Mouse (Mus musculus) activated CD4-positive, CD25-positive, alpha-beta regulatory T cell (primary cell): ENCODE data around the gene Mip. TPM values are rescaled to one million over a fixed set of nuclear protein-coding genes. Genes with fewer than 3 reads are reported as not detected.

Source experiments
- polyA plus RNA-seq, 2 experiments: library from polyadenylated mRNA; unstranded; fragments of 100-300 nt; shearing (Covaris generic); gene quantifications; one replicate each; pipeline ENCODE4 v1.2.1; 2017

Gene Mip
- polyA plus RNA-seq = not detected

DNA sequence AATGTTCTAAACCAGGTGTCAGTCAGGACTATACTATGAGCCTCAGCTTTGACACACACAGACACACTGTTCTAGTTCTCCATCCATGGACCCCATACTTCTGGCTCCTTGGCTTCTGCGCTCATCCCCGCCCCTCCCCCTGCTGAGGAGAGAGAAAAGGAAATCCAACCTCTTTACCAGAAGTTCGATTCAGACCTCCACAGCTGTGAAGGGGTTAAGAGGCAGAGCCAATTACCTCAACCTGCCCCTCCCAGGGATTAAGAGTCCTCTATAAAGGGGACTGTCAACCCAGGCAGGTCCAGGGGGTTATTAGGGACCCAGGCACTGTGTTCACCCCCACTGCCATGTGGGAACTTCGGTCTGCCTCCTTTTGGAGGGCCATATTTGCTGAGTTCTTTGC lies at the start of gene Mip:
Mip (plus strand) TSS at position 301 of the 400 bp plus-strand sequence.

DNA sequence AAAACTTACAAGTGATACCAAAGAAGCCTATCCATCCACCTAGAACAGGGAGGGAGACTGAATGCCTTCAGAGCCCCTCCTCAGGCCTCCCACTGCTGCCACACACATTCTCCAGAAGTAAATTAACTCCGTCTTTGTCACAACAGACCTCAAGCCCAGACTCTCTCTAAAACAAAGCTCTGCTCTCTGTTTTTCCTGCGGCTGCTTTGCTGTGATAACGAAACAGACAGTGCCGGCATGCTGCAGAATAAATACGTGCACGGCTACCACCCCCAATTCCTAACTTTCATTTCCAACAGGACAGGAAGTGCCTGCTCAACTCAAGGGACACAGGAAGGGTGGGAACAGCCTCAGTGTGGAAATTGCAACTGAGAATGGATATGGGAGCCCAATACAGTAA lies 45.6 kb upstream of the Mip start, which contains the start of gene Rbms2:
Rbms2 (minus strand) TSS at position 309 of the 400 bp plus-strand sequence.

DNA sequence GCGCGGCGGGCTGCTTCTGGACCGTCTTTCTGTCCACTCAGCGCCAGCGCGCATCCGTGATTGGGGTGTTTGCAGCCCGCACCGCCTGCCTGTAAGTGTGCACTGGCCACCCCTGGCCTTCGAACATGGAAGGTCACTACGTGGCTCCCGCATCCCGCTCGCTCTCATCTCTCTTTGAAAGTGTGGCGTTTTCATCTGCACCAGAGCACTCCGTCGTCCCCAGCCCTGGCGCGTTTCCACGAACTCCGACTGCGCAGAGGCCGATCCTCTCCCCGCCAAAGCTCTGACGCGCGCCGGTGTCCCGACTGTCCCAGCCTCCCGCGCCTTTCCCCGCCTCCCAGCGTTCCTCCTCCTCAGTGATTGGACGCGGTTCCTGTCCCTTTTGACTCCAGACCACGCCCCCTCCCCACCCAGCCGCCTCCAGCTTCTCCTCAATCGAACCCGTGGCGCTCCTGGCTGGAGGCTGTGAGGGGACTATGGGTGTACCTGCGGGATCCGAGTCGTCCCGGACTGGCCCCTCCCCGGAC lies 31.6 kb upstream of the Mip start, which contains the start of gene Gls2:
Gls2 (plus strand) TSS at position 434 of the 527 bp plus-strand sequence.

DNA sequence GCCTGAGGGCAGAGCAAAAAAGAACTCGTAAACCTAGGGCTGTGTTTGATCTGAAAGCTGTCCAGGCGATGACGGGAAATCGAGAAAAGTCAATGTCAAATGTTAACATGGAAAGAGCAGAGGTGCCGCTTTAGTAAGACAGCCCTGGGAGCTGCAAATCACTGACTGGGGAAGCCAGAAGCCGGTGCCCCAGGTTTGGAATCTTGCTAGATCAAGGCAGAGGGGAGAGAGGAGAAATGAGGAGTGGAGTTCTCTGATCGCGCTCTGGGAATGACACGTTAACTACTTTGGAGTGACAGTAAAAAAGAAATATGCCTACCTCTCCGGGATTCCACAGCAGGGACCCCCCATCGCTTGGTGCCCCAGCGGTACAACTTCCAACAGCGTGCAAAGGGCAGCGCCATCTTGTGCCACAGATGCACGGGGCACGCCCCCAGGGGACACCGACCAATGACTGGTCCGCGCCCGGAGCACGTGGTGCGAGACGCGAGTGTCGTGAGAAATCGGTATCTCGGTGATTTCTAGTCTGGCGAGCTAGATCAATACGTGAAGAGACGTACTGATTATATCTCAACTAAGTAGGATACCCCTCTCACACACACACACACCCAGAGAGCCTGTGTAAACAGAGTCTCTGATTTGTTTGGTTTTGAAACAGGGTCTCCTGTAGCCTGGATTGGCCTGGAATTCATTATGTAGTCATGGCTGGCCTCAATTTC lies 14.1 kb upstream of the Mip start, which contains the start of gene Spryd4:
Spryd4 (minus strand) TSS at position 418 of the 719 bp plus-strand sequence.

DNA sequence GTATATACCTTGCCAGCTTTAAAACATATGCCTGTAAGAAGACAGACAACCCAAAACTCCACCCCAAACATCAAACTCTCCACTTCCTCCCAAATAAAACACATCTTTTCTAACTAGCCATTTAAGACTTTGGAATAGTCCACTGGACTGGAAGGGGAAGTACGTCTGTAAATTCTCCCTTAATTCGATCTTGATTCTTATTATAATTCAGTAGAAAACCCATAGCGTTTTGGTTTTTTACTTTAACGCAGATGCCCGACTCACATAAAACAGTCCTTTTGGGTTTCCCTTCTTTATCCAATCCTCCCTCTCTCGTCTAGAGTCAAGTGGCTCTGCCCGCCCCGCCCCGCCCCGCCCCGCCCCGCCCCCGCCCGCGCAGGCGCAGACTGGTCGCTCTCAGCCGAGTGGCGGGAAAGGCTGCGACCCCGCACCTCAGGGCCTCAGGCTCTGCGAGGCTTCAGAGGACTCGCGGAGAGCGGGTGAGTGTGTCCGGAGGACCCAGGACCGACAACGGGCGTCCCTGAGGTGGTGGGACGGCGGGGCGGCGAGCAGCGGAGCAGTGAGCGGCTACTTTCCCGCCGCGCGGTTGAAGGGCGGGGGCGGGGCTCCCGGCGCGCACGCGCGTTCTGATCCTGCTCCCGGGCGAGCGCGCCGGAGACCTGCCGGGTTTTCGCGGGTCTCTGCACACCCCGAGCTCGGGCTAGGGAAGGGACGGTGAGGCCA lies 6.2 kb downstream of the Mip start, which contains the start of gene Timeless:
Timeless (plus strand) TSS at position 369 of the 723 bp plus-strand sequence.

DNA sequence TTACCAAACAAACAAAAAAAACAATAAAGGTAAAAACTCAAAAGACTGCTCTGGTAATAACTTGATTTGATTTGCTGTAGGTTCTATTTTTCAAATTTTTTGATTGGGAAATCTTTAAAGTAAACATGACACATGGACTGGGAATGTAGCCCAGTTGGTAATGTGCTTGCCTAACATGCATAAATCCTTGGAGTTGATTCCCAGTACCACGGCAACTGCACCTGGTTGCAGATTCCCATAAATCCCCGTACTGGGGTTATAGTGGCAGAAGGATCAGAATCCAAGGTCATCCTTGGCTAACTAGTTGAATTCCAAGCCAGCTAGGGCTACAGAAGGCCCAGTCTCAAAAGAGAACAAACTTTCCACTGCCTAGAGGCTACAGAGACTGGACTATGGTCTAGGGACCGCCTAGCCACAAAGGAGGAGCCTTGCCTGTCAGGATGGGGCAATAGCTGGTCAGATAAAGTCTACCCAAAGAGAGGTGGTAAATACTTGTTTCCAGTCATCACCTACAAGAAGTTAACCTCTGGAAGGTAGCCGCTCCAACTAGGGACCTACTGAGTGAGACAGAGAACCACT lies 28.1 kb downstream of the Mip start, which contains the start of gene Apon:
Apon (plus strand) TSS at position 420 of the 579 bp plus-strand sequence.

DNA sequence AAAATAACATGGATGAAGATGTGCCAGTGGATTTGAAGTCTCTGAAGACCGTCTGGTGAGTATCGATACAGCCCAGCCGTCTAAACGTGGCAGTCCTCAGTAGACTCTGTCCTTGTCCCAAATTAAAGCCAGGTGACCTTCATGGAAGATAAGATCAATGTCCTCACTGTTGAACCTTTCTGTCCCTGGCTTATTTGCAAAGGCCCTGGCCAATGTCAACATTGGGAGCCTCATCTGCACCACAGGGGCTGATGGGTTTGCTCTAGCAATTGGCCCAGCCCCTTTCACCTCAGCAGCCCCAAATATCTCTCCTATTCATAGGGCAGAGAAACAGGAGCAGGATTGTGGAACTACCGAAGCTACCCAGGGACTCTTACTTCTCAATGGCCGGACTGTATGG lies 42.7 kb downstream of the Mip start, which contains the start of gene Apof:
Apof (plus strand) TSS at position 301 of the 400 bp plus-strand sequence.

DNA sequence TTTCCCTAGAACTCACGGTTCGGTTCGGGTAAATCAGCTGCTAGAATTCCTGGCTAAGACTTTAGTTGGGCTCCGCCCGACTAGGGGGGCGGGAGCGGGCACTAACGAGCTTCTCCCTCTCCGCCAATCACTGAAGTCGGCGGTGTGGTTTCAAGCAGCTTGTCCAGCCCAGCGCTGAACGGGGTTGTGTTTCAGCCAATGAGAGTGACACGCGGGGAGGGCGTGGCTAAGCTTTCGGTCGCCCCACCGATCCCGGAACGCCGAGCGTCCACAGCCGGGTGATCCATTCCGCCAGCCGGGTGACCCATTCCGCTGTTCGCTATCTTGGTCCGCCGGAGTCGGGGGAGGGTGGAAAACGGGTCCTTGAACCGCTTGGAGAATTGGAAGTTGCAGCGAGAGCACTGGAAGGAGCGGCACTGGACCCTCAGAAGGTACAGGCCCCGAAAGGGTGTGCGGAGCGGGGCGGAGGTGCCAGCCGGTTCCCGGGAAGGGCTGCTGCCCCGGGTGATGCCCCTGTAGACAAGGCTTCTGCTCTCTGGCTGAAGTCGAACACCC lies 44.7 kb downstream of the Mip start, which contains the start of gene Stat2:
Stat2 (plus strand) TSS at position 273 of the 555 bp plus-strand sequence.

Other genes starting within 250 kb of the Mip start
- under 1 TPM in 1 of 2 experiments, not detected in 1; 0.42 TPM for gene Hsd17b6, start 218.2 kb upstream of the Mip start, polyA plus RNA-seq
- gene Prim1, start 210.7 kb upstream of the Mip start, polyA plus RNA-seq = 10 to 100 TPM; 22.4 to 26.6 TPM
- 100 to 1,000 TPM; 601 to 712 TPM for gene Naca, start 190.3 kb upstream of the Mip start, polyA plus RNA-seq
- 10 to 100 TPM; 92.6 to 99.4 TPM for gene Ptges3, start 166.9 kb upstream of the Mip start, polyA plus RNA-seq
- 1,000 to 10,000 TPM; 1,203 to 1,225 TPM for gene Atp5b, start 142.6 kb upstream of the Mip start, polyA plus RNA-seq
- 10 to 100 TPM; 52.9 to 72.5 TPM for gene Baz2a, start 134.3 kb upstream of the Mip start, polyA plus RNA-seq
- 10 to 100 TPM; 21.7 to 29.0 TPM for gene Rbms2, start 45.5 kb upstream of the Mip start, polyA plus RNA-seq
- gene Gls2, start 31.4 kb upstream of the Mip start, polyA plus RNA-seq = under 1 TPM; 0.18 to 0.33 TPM
- gene Spryd4, start 14.0 kb upstream of the Mip start, polyA plus RNA-seq = 10 to 100 TPM; 11.3 to 17.9 TPM
- gene Timeless, start 6.2 kb downstream of the Mip start, polyA plus RNA-seq = 10 to 100 TPM; 17.0 to 20.1 TPM
- under 1 TPM in 1 of 2 experiments, not detected in 1; 0.14 TPM for gene Apon, start 28.3 kb downstream of the Mip start, polyA plus RNA-seq
- gene Apof, start 42.8 kb downstream of the Mip start, polyA plus RNA-seq = not detected
- gene Stat2, start 44.7 kb downstream of the Mip start, polyA plus RNA-seq = 10 to 100 TPM; 57.7 to 94.2 TPM
- gene Il23a, start 72.9 kb downstream of the Mip start, polyA plus RNA-seq = under 1 TPM in 1 of 2 experiments, not detected in 1; 0.14 TPM
- gene Pan2, start 77.5 kb downstream of the Mip start, polyA plus RNA-seq = 10 to 100 TPM; 32.7 to 39.5 TPM
- gene Cnpy2, start 96.6 kb downstream of the Mip start, polyA plus RNA-seq = 100 to 1,000 TPM in 1 of 2 experiments, 10 to 100 TPM in 1; 96.0 to 137 TPM
- gene Cs, start 111.9 kb downstream of the Mip start, polyA plus RNA-seq = 100 to 1,000 TPM; 162 to 168 TPM
- 10 to 100 TPM; 34.4 to 35.4 TPM for gene Coq10a, start 143.2 kb downstream of the Mip start, polyA plus RNA-seq
- 1 to 10 TPM; 8.2 to 9.5 TPM for gene Ankrd52, start 151.3 kb downstream of the Mip start, polyA plus RNA-seq
- gene Slc39a5, start 175.4 kb downstream of the Mip start, polyA plus RNA-seq = under 1 TPM; 0.24 to 0.72 TPM
- 100 to 1,000 TPM; 109 to 121 TPM for gene Nabp2, start 185.7 kb downstream of the Mip start, polyA plus RNA-seq
- gene Rnf41, start 185.8 kb downstream of the Mip start, polyA plus RNA-seq = 10 to 100 TPM; 28.9 to 37.8 TPM
- gene Smarcc2, start 233.4 kb downstream of the Mip start, polyA plus RNA-seq = 100 to 1,000 TPM in 1 of 2 experiments, 10 to 100 TPM in 1; 97.3 to 105 TPM